Mouse (Mus musculus) hematopoietic multipotent progenitor cell, adult 10-12 weeks (in vitro differentiated cells): ENCODE measurements around the gene Gm17067. TPM values are rescaled to one million over a fixed set of nuclear protein-coding genes. Genes with fewer than 3 reads are reported as not detected.

Experiments used
- polyA plus RNA-seq: library from polyadenylated mRNA; stranded (reverse); fragments of >175 nt; gene quantifications from 2 replicates; pipeline ENCODE4 v1.2.3, GENCODE M21; 2012; ENCODE audit warnings: low replicate concordance

The Gm17067 gene
- polyA plus RNA-seq, result not detected in 2 replicates

DNA sequence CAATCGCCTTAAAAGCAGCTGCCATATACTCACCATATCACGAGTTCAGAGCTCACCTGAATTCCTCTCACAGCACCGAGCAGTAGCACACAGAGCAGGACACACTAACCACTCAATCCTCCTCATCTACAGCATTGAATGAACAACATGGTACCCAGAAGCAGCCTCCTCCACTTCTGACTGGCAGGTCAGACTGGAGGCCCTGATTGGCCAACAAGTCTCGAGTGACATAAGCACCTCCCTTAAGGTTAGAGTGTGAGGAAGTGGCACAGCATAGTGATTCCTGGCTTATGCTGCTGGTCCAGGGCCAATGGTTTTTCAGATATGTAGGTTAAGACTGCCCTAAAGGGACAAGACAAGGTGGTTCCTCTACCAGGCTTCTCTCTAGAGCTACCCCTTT, at the start of gene Gm17067:
Gene Gm17067 (minus strand): TSS at position 101 of the 400 bp plus-strand sequence.

DNA sequence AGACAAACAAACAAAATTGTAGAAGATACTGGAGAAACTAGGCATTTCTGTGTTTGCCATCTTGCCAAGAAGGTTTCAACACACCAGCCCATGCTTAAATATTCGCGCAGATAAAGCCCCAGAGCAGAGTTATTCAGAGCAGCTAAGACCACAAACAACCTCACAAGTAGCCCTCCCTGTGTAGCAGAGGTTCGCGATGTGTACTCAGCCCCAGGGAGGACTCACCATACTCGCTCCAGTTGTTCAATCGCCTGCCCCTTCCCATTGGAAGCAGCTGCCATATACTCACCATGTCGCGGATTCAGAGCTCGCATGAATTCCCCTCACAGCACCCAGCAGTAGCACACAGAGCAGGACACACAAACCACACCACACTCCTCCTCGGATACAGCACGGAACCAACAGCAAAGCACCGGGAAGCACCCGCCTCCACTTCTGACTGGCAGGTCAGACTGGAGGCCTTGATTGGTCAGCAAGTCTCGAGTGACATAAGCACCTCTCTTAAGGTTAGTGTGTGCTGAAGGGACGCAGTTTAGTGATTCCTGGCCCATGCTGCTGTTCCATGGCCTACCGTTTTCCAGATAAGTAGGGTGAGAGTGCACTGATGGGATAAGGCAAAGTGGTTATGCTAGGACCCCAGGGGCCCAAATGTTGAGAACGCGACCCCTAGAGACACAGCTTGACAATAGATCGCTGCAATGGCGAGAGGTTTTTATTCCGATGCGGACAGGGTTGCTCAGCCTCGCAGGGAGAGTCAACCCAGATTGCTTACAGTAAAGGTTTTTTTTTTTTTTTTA, 34.3 kb downstream of the Gm17067 start, which contains the start of gene Zfp975:
Gene Zfp975 (minus strand): TSS at position 381 of the 797 bp plus-strand sequence.

Other genes starting within 250 kb of the Gm17067 start
- 0.79 and 1.3 TPM in 2 replicates for gene Zfp141, start 221.3 kb downstream of the Gm17067 start, polyA plus RNA-seq
- not detected in 2 replicates for gene Gm21028, start 148.4 kb downstream of the Gm17067 start, polyA plus RNA-seq
- not detected in 2 replicates for gene Zfp977, start 134.5 kb downstream of the Gm17067 start, polyA plus RNA-seq
- gene Zfp976, start 84.4 kb downstream of the Gm17067 start, polyA plus RNA-seq, result 0.15 TPM in 1 of 2 replicates, not detected in the other
- gene Zfp975, start 34.3 kb downstream of the Gm17067 start, polyA plus RNA-seq, result 0.04 and 0.31 TPM in 2 replicates
- gene Vmn2r62, start 66.5 kb upstream of the Gm17067 start, polyA plus RNA-seq, result not detected in 2 replicates
- gene Gm2381, start 140.2 kb upstream of the Gm17067 start, polyA plus RNA-seq, result not detected in 2 replicates
- gene Vmn2r63, start 206.8 kb upstream of the Gm17067 start, polyA plus RNA-seq, result not detected in 2 replicates